Mouse (Mus musculus) lung, embryonic 16.5 days (tissue): ENCODE data around the gene Scamp3. TPM values are rescaled to one million over a fixed set of nuclear protein-coding genes. Genes with fewer than 3 reads are reported as not detected.

Source experiments
- ATAC-seq: fragments of 200-750 bp; cut with Nextera tagmentation; 2 replicates; pipeline ENCODE4 v1.8.0; 2017; ENCODE audit warnings: low read depth, mild to moderate bottlenecking, moderate library complexity
- H3K27ac ChIP-seq: fragments of 300-500 bp; sonication (generic); 2 replicates; pipeline ENCODE4 v1.5.1; 2014; ENCODE audit warnings: mild to moderate bottlenecking, control low read depth, low read length
- H3K27me3 ChIP-seq: fragments of 300-500 bp; sonication (generic); 2 replicates; pipeline ENCODE4 v1.6.1; 2014; ENCODE audit warnings: low read depth, low read length, mixed read lengths; ENCODE audit not compliant: control insufficient read depth, insufficient read depth
- H3K36me3 ChIP-seq: fragments of 300-500 bp; sonication (generic); 2 replicates; pipeline ENCODE4 v1.6.1; 2014; ENCODE audit warnings: low read length; ENCODE audit not compliant: control insufficient read depth, insufficient read depth
- H3K4me1 ChIP-seq: fragments of 300-500 bp; sonication (generic); replicated peaks from 2 replicates; pipeline ENCODE4 v1.6.1; 2014; ENCODE audit warnings: low read length, mixed read lengths; ENCODE audit not compliant: control insufficient read depth, insufficient read depth
- H3K4me2 ChIP-seq: fragments of 300-500 bp; sonication (generic); 2 replicates; pipeline ENCODE4 v1.6.1; 2014; ENCODE audit warnings: low read depth, low read length, control low read depth
- H3K4me3 ChIP-seq: fragments of 300-500 bp; sonication (generic); 2 replicates; pipeline ENCODE4 v1.5.1; 2014; ENCODE audit warnings: mild to moderate bottlenecking, low read length, control low read depth
- H3K9ac ChIP-seq: fragments of 300-500 bp; sonication (generic); 2 replicates; pipeline ENCODE4 v1.6.1; 2014; ENCODE audit warnings: low read length, control low read depth
- H3K9me3 ChIP-seq: fragments of 300-500 bp; sonication (generic); 2 replicates; pipeline ENCODE4 v1.6.1; 2016; ENCODE audit warnings: low read length; ENCODE audit not compliant: control insufficient read depth
- WGBS: fragments of 180-500 bp; shearing (Covaris S2); extraction: QIAGEN DNeasy Blood & Tissue Kit; methylation state at CpG from one replicate; pipeline ENCODE4 v1.1.7; 2014; 5-methylcytosine and 5-hydroxymethylcytosine counted together
- polyA plus RNA-seq: library from polyadenylated mRNA; unstranded; fragments of >200 nt; fragmentation: Nextera tagmentation; extraction: Ambion mirVana; gene quantifications from 2 replicates; pipeline ENCODE4 v1.2.1, GENCODE M21; 2015

Scamp3 gene
- polyA plus RNA-seq, 1 experiment from 2014 or later, result 115 TPM

DNA sequence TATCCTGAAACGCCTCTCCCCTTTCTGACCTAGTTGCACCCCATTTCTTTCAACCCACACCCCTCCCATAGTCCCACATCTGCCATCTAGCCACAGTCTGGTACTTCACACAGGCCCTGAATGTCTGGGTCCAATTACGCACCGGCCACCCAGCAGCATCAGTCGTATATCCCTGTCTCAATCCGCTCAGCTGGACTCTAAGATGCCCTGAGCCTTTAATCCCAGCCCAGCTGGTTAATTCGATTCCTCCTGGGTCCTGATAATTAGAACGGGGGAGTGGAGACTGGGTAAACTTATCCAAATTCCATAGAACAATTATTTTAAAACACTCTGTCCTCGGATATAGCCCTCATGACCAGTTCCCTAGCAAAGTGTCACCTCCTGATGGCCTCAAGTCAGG lies 31.7 kb upstream of the Scamp3 start:
- H3K4me3 ChIP-seq, result no peak overlapping the region
- peaks cover 22% of the 10 kb centered on the region for H3K27me3 ChIP-seq
- no peak for ATAC-seq
- no peaks in the 10 kb centered on the region for H3K36me3 ChIP-seq
- H3K4me2 ChIP-seq, result no peak overlapping the region
- no peak overlapping the region for H3K9ac ChIP-seq
- no peak overlapping the region for H3K27ac ChIP-seq
- WGBS, result 56% methylated on average over 8 of the region's 8 CpGs
- H3K9me3 ChIP-seq, result no peaks in the 10 kb centered on the region
- H3K4me1 ChIP-seq, result no peaks in the 10 kb centered on the region; the same call in 1 of the 2 replicates

DNA sequence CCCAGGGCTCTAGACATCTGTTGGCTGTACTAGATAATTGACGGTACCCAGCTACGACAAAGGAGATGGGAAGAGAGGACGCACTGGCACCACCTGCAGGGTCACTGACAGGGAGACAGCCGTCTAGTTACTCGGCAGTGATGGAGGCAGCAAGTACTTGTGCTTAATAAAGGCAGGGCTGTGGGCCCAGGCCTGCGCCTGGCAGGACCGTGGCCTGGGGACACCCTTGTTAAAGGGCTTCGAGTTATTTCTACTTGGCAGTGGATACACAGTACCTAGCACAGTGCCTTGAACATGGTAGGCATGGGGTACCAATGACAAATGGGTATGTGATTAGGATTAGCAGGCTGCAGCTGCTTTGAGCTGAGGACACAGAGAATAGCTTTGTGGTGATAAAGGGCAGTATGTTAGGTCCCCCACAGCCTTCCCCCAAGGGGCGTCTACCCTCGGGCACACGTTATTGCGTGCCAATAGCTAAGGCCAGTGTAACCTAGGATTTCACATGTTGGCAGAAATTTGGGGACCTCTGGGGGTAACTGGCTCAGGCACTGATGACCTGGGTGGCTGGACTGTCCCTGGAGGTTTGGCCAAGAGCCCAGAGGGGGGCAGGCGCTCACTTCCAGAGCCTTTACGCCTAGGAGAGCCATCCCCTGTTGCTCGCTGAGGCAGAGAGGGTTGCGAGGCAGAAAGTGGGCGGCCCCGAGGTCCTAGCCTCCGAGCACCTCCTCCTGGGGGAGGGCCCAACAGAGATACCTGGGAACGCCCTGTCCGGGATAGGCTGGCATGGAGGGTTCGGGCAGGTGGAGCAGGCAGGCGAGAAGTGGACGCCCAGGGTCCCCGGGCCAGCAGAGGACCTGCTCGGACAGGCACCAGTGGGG lies 29.9 kb upstream of the Scamp3 start:
- Histone ChIP-seq H3K27ac (no peak overlapping the region), H3K36me3 (no peaks in the 10 kb centered on the region), H3K27me3 (peaks cover 22% of the 10 kb centered on the region), H3K4me1 (no peaks in the 10 kb centered on the region; the same call in 1 of the 2 replicates), H3K4me3 (peak overlapping the region; percentile 37), H3K4me2 (peak overlapping the region; percentile 62), H3K9ac (peak overlapping the region; percentile 31), H3K9me3 (no peaks in the 10 kb centered on the region)
- ATAC-seq, result peak; percentile 85
- WGBS, result 20% methylated on average over 26 of the region's 26 CpGs

DNA sequence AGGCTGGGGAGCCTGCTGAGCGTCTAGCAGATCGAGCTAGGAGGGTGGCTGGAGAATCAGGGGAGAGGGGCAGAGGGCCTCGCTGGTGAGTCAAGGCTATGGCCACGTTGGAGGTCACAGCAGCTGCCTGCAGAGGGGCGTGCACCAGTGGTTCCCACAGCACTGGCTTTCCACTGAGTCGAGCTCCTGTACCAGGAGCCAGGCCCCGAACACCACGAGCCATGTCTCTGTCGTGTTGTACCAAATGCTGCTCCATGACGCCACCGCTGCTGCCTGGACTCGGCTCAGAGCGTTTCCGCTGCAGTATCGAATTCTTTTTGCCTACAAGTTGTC lies 29.3 kb upstream of the Scamp3 start:
- Histone ChIP-seq H3K4me1 (no peaks in the 10 kb centered on the region; the same call in 1 of the 2 replicates), H3K27me3 (peaks cover 22% of the 10 kb centered on the region), H3K4me2 (peak overlapping the region; percentile 62), H3K27ac (no peak overlapping the region), H3K9ac (peak overlapping the region; percentile 31), H3K36me3 (no peaks in the 10 kb centered on the region), H3K9me3 (no peaks in the 10 kb centered on the region), H3K4me3 (peak overlapping the region; percentile 37)
- ATAC-seq, result peak; percentile 24; the same call in 1 of the 2 replicates
- 11% methylated on average over 15 of the region's 15 CpGs for WGBS

DNA sequence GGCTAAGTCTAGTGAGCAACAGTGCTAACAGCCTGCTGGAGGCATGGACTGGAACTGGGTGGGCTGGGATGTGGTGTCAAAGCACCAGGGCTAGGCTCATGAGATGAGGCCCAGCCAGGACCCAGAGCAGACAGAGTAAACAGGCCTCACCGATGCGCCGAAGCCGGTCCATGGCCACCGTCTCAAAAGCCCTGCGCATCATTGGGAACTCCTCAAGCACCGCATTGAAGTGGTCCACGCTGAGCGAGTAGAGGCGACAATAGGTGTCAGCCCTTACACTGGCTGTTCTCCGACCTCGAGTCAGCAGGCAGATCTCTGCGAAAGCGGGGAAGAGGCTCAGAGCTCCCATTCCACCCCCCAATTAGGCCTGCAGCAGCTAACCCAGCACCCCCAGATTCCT lies 28.7 kb upstream of the Scamp3 start:
- Histone ChIP-seq H3K36me3 (no peaks in the 10 kb centered on the region), H3K9ac (no peak overlapping the region), H3K27ac (no peak overlapping the region), H3K27me3 (peaks cover 22% of the 10 kb centered on the region), H3K9me3 (no peaks in the 10 kb centered on the region), H3K4me2 (no peak overlapping the region), H3K4me3 (no peak overlapping the region), H3K4me1 (no peaks in the 10 kb centered on the region; the same call in 1 of the 2 replicates)
- no peak for ATAC-seq
- WGBS, result 64% methylated on average over 14 of the region's 14 CpGs

DNA sequence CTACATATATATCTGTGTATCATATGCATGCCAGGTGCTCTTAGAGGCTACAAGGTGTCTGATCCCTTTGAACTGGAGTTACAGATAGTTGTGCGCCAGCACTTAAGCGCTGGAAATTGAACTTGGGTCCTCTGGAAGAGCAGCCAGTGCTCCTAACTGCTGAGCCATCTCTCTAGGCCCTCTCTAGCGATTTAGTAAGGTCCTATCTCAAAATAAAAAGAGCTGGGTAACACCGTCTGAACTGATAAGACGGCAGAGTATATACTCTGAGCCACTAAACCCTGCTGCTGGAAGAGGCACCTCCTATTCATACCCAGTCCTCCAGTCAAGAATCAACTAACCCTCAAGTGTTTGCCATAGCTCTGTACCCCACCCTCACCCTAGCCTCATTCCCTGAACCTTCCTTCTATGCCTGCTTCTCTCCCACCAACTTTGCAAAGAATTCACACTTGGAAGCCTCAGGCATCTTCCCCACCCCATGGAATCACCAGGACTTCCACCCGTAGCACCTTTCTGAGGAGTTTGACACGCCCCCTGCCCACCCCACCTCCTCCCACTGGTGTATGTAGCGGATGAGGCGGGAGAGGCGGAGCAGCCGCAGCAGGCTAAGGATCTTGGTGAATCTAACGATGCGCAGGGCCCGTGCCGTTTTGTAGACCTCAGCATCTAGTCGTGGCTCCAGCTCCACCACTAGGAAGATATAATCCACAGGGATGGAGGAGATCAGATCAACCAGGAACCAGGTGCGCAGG lies 25.0 kb upstream of the Scamp3 start:
- Histone ChIP-seq H3K4me3 (no peak overlapping the region), H3K27me3 (peaks cover 15% of the 10 kb centered on the region), H3K36me3 (no peaks in the 10 kb centered on the region), H3K4me1 (no peaks in the 10 kb centered on the region; the same call in 1 of the 2 replicates), H3K4me2 (no peak overlapping the region), H3K9ac (no peak overlapping the region), H3K9me3 (no peaks in the 10 kb centered on the region), H3K27ac (no peak overlapping the region)
- WGBS, result 35% methylated on average over 17 of the region's 17 CpGs
- peak; percentile 77 for ATAC-seq

DNA sequence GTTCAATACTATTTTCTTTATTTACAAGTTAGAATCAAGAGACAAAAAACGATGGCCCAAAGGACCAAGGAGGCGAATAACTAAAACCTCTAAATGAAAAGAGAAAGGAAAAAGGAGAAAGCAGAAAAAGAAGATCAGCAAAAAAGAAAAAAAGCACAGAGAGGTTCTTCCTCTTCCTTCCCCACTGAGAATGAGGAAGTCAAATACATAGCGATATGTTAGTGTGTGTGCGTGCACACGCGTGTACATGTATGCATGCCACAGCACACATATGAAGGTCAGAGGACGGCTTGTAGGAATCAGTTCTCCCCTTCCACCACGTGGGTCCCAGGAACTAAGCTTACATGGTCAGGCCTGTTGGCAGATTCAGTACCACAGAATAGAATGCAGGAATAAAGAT lies 20.3 kb upstream of the Scamp3 start:
- Histone ChIP-seq H3K4me2 (no peak overlapping the region), H3K4me3 (no peak overlapping the region), H3K9ac (no peak overlapping the region), H3K9me3 (no peaks in the 10 kb centered on the region), H3K27me3 (peaks cover 2% of the 10 kb centered on the region; the same call in 1 of the 2 replicates), H3K27ac (no peak overlapping the region), H3K4me1 (peaks cover 12% of the 10 kb centered on the region), H3K36me3 (no peaks in the 10 kb centered on the region)
- ATAC-seq, result no peak
- WGBS, result 83% methylated on average over 8 of the region's 8 CpGs

DNA sequence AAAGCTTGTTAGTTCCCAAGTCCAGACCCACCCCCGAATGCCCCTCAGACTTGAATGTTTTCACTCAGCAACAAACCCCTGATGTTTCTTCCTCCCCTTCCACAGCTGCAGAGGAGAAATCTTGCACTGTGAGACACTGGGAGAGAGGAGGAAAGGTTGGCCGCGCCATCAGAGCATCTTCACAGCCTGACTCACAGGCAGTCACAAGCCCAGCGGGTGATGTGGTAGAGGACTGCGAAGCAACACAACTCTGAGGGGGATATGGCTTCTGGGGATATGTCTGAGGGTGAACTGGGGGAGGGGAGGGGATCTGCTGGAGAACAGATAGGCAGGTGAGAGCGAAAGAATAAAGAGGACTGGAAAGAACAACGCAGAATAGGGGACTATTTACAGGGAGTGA lies 18.6 kb upstream of the Scamp3 start:
- peaks cover 2% of the 10 kb centered on the region; the same call in 1 of the 2 replicates for H3K27me3 ChIP-seq
- no peaks in the 10 kb centered on the region for H3K9me3 ChIP-seq
- no peak overlapping the region for H3K4me3 ChIP-seq
- H3K4me2 ChIP-seq, result no peak overlapping the region
- H3K27ac ChIP-seq, result no peak overlapping the region
- peaks cover 12% of the 10 kb centered on the region for H3K4me1 ChIP-seq
- 16% methylated on average over 7 of the region's 7 CpGs for WGBS
- H3K36me3 ChIP-seq, result no peaks in the 10 kb centered on the region
- no peak overlapping the region for H3K9ac ChIP-seq
- no peak for ATAC-seq

DNA sequence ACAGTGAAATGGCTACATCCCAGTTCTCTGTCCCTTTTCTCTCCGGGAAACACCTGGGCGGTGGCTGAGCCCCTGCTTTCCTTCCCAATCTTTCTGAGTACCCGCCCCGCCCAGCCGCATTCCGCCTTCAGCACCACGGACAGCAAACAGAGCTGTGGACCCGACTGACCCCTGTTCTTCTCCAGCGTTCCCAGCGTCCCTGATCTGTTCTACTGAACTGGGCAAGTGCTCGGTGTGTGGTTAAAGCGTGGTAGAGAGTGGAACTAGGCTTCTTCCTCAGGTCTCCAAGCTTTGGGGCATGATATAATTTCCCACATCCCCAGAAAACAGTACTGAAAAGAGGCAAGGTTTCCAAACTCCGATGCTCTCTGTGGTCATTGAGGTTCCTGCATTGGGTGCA lies 18.1 kb upstream of the Scamp3 start:
- H3K9ac ChIP-seq, result no peak overlapping the region
- peaks cover 16% of the 10 kb centered on the region for H3K4me1 ChIP-seq
- peak; percentile 44; the same call in 1 of the 2 replicates for ATAC-seq
- peak overlapping the region; percentile 99 for H3K4me2 ChIP-seq
- H3K27ac ChIP-seq, result no peak overlapping the region
- peaks cover 2% of the 10 kb centered on the region; the same call in 1 of the 2 replicates for H3K27me3 ChIP-seq
- WGBS, result 2% methylated on average over 13 of the region's 13 CpGs
- peak overlapping the region; percentile 64 for H3K4me3 ChIP-seq
- H3K9me3 ChIP-seq, result no peaks in the 10 kb centered on the region
- H3K36me3 ChIP-seq, result no peaks in the 10 kb centered on the region
